Mouse (Mus musculus) retina, embryonic 14.5 days (tissue): ENCODE data around the gene Nt5c2.
A peak's percentile ranks its signal among the peaks of the same experiment; 100 is the strongest.

Source experiments
- DNase-seq: peaks from one replicate; pipeline ENCODE4 v3.0.0-alpha.2; 2015; ENCODE audit warnings: low spot score

Nt5c2 gene

DNA sequence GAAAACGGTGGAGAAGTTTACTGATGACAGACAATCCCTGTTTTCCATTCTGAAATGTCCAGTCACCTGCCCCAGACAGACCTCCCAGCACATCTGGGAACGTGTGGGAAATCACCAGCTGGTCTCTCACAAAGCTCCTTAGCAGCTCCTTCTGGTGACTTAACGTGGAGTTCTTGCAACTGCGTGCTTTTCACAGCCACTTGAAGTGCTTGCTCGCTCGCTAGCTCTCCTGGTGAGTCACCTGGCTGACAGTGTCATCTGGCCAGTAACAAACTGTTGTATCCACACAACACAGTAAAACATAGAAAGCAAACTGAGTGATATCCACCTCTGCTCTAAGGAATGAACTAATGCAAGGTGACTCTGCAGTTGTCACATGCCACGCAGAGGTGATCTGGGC lies 128.1 kb downstream of the Nt5c2 start:
- no peak for DNase-seq

- DNase-seq = no peak
Observed at GRCm38 (mm10) chr19:46885365-46885764, 129.6 kb downstream of the Nt5c2 start.

DNA sequence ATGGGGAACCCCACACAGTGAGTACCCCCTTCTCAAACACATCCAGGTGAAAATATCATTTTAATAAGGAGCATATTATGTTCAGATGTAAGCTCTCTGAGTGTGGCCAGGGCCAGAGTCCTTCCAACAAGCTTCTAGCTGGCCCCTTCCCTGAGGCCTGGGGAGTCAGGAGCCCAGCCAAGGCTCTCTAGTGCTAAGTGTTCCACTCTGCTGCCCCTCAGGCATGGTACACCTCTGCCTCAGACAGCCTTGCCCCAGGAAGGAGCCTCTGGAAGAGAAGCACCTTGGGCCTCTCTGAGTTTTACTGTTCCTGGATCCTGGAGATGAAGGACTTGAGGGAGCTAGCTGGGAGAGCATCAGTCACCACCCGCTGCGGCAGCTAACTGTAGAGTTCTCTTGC lies 135.1 kb downstream of the Nt5c2 start:
- DNase-seq = no peak

DNA sequence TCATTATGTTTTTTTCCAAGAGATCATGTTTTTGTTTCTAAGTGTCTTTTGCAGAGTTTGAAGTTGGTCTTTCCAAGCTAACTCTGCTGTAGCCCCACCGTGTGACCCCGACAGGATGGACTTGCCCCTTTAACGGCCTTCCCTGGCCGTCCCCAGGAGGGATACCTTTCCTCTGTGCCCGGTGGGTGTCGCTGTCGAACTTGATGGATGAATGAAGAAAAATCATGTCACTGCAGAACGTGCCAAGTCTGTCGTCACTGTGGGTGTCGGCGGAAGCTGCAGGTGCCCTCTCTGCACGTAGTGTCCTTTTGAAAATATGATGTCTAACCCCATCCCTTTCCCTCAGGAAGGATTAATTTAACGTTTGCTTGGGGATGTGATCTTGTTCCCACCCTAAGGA lies 136.6 kb downstream of the Nt5c2 start:
- peak; percentile 45 for DNase-seq

- DNase-seq = no peak
Observed at GRCm38 (mm10) chr19:46877886-46878285, 137.1 kb downstream of the Nt5c2 start.

DNA sequence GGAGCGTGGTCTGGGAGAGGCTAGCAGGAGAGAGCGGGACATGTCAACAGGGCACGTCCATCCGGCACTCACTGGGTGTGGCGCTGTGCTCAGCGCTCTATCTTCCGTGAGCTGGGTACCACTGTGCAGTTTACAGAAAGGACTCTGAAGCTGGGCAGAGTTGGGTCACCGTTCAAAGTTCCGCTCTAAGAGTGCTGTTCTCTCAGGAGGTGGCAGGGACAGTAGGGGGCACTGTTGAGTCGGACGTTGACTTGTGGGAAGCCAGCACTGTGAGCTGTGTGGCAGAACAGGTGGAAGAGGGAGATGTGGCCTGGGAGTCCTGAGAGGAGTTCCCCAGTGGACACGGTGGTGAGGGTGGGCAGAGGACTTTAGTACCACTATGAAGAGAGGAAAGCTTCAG lies 139.2 kb downstream of the Nt5c2 start:
- DNase-seq = peak; percentile 90

- DNase-seq = no peak
Observed at GRCm38 (mm10) chr19:46873924-46874323, 141.0 kb downstream of the Nt5c2 start.

DNA sequence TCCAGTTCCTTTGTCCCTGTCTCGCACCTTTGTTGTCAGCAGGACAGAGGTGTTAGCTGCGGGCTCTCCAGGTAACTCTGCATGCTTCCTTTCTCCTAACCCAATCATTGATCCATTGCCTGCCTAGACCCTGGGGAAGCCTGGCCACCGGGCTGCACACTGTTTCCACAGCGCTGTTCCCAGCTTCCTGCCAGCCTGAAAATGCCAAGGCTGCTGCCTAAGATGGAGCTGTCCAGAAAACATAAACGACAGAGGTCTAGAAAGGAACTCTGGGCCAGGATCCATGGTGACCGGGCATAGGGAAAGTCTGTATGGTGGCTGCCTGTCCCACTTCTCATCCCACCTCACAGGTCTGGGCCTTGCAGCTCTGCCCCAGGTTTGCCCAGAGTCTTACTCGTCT lies 143.3 kb downstream of the Nt5c2 start:
- no peak for DNase-seq

DNA sequence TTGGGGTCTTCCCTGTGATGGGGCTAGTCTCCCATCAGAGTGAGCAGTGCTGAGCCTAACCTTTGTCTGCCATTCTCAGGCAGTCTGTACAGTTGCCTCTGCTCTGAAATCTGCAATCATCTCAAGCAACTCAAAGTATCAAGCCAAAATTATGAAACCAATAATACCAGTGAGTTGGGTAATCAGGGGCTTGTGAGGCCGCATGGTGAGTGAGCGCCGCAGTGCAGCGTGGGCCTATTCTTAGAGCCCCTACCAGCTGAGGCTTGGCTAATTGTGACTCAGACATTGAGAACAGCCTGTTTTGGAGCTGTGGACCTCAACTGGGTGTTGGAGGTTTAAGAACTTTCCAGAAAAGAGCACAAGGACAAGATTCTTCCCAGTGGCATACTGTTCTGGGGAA lies 143.9 kb downstream of the Nt5c2 start:
- no peak for DNase-seq

- peak; percentile 90 for DNase-seq
Observed at GRCm38 (mm10) chr19:46869526-46869925, 145.4 kb downstream of the Nt5c2 start.

DNA sequence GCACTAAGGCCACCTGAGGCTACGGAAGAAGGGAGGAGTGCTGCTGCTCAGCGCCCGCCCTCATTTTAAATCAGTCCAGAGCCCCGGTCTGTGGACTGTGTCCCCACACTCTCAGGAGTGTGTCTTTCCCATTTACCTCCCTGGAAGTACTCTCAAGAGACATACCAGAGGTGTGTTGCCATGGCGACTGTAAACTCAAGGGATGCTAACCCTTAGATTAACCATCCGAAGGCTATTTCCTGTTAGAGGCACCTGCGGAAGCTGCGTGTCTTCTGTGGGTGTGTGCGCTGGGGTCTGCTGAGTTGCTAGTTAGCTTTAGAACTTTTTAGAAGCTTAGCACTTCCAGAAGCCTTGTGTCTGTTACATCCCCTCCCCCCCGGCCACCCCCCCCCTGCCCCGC lies 145.9 kb downstream of the Nt5c2 start:
- no peak for DNase-seq

DNA sequence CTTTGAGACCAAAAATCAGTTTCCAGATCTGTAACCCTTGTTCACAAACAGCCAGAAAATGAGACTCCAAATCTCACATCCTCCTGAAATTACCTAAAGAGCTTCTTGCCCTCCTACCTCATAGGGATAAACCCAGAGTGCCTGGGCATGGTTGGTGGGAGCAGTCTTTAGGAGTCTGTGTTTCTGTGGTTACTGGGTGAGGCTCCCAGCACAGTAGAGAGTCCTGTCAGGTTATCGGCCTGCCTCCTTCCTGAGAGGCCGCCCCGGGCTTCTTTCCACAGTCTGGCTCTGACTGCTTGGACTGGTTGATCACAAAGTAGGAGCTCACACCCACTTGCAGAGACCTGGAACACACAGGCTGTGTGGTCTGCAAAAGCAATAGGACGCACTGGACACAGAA lies 149.6 kb downstream of the Nt5c2 start:
- DNase-seq = no peak

DNA sequence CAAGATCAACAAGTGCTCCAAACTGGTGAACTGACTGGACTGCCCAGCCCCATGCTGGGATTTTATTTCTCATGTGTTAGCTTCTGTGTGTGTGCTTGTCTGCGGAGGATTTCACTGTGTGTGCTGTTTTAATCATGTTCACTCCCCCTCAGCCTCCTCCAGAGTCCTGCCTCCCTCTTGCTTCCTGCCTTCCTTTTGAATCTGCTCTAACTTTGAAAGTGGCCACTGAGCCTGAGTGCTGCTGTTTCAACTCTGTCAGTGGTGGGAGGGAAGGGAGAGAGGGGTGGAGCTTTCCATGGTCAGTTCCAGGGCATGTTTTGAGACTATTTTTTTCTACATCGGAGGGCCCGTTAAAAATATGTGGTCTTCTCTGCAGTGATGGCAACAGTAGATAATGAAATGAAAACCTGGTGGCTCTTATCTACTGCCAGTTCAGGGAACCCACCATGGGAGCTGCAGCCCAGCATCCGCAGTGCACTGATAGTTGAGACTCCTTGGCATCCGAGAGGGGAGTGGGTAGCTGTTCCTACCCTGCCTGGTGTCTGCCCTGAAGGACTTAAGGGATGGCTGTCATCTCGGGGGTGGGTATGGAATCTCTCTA lies 150.1 kb downstream of the Nt5c2 start:
- no peak for DNase-seq

GRCm38 (mm10) chr19:46864079-46864478 lies 150.9 kb downstream of the Nt5c2 start:
- no peak for DNase-seq

DNA sequence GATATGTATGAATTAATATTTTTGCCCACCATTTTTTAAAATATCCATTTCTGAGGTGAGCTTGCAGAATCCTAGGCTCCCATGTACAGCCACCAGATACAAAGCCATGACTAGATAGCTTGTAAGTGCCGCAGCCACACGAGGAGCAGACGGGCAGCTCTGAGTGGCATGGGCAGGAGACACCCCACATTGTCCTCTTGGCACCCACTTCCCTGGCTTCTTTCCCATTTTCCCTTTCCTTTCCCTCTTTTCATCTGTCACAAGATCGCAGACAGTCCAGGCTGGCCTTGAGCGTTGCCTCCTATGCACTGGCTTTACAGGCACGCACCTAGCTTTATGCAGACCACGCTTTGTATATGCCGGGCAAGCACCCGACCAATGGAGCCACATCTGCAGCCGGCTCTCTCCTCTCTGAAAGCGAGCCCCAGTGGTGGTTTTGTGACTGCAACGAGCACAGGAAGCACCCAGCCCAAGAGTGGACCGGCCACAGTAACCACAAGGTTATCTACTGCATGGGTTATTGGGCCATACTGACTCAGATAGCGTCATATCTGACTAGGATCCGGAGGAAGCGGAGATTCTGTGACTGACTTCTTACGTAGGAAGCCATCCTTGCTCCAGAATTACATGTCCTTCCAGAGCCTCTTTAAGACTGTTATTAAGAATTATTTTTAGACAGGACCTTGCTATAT lies 151.6 kb downstream of the Nt5c2 start:
- DNase-seq = no peak

DNA sequence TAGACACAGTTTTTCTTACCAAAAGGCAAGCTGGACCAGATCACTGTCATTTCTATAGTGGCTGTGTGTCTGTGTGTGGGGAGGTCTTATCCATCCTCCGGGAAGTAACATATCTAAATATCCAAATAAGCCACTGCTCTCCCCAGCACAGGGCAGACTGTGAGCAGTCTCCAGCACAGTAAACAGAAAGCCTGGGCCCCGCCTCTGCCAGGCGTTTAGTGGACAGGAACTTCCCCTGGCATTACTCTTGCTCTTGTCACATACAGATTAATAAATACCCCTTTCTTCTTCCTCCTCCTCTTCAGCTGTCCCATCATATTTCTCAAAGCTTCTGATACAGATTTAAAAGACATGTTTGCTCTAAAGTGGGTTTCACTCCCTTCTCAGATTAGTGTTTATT lies 152.4 kb downstream of the Nt5c2 start:
- DNase-seq = no peak

- no peak for DNase-seq
Observed at GRCm38 (mm10) chr19:46858200-46858599, 156.8 kb downstream of the Nt5c2 start.

- peak; percentile 49 for DNase-seq
Observed at GRCm38 (mm10) chr19:46857277-46857989, 157.5 kb downstream of the Nt5c2 start.

GRCm38 (mm10) chr19:46856780-46857179 lies 158.2 kb downstream of the Nt5c2 start:
- DNase-seq = peak; percentile 11

DNA sequence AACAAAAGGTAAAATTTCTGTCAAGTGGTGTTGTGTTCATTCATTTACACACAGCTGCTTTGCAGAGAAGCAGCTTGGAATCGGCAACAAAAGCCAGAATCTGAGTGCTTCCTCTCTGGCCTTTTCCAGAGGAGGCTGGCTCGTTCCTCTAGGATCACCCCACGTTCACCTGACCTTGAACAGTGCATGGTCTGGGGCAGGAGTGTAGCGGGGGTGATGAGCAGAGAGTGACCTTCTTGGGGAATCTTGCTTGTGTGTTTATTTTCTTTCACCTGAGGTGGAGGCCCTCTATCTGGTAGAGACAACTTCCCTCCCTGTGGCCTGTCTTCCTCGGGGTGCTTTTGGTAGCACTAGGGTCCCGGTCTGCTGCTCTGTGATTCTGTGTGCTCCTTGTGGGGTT lies 158.7 kb downstream of the Nt5c2 start:
- no peak for DNase-seq

- DNase-seq = no peak
Observed at GRCm38 (mm10) chr19:46849443-46849997, 165.4 kb downstream of the Nt5c2 start.

DNA sequence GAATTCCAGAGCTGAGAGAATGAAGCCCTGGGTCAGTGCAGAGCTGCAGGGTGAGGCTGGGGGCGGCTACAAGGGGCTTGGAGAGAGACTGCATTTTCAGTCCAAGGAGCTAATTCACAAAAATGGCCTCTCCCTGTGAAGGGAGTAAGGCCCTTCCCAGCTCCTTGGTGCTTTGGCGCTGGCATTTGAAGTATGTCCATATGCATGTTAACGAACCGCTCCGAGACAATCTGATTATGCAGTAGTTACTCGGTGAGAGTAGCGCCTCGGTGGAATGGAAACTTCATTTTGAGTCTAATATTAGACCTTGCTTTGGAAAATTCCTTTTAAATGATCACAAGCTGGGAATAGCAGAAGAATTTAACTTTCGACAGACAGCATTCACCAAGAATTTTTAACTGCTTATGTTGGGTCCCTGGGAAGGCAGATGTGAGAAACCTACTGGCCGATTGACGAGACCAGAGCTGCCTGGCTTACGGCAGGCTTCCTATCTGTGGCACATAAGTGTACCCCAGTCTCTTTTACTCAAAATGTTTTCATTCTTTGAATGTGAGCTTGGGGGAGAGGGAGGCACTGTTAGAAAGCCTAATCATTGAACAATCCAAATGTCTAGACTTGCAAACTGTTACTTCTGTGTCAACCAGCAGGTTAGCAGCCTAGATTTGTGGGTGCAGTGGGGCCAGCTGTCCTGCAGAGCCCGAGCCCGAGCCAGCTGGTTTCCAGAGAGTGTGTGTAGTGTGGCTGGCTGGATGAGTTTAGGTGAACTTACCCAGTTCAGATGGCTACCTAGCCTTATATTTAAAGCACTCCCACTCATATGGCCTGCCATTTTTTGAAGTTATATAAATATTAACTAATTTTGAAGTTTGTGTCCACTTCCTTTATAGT lies 166.3 kb downstream of the Nt5c2 start:
- no peak for DNase-seq
